Mouse (Mus musculus) bone marrow macrophage, adult 2 months (primary cell): Measurements from ENCODE around the gene Ugt3a1.
"Not testable (repeated sequence)": the region's sequence is repeated elsewhere in the genome, so short reads cannot be mapped to it uniquely, and the experiment has no call there.

Experiments
- CTCF ChIP-seq: IDR thresholded peaks from 2 replicates; pipeline ENCODE4 v1.5.1; 2012; ENCODE audit warnings: low read depth, mild to moderate bottlenecking, low read length, moderate library complexity
- POLR2A ChIP-seq: IDR thresholded peaks from 2 replicates; pipeline ENCODE4 v1.6.1; 2012; ENCODE audit warnings: mild to moderate bottlenecking, low read depth, low read length, borderline replicate concordance

DNA sequence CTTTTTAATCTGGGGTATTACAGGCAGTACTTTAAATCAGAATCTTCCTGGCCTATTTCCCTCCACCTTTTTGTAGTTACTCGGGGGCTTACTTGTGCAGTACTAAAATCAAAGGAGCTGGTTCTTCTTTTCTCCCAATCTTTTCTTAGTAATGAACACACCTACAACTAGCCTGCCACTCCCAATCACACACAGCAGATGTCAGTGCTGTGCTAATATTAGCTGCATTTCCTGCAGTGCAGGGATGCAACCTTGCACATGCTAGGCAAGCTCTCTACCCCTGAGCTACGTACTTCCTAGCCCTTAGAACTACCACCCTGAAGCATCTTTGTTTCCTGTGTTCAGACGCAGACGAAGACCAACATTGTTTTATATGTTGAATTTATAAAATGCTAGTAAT lies 45.8 kb upstream of the Ugt3a1 start:
- not testable (repeated sequence) for TF ChIP-seq POLR2A, CTCF
